Mouse (Mus musculus) retina, embryonic 14.5 days (tissue): ENCODE results near the gene Gse1.

Source experiments
- DNase-seq: peaks from one replicate; pipeline ENCODE4 v3.0.0-alpha.2; 2015; ENCODE audit warnings: low spot score

Gene Gse1

DNA sequence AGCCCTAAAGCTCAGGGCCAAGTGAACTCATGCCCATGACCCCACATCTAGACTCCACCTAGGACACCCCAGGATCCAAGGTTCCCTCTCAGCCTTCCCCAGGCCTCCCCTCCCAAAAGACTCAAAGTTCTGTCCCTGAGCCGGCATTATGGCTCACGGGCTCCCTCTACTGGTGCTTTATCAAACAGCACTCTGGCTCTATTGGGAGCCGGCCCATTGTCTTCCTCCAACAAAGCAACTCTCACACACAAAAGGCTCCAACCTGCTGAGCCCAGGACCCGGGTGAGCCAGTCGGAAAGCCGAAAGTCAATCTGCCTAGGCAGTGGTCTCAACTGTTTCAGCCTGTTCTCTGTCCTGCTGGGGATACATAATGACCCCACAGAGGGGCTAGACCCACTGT, 389.9 kb downstream of the Gse1 start:
- DNase-seq = peak; percentile 94

DNA sequence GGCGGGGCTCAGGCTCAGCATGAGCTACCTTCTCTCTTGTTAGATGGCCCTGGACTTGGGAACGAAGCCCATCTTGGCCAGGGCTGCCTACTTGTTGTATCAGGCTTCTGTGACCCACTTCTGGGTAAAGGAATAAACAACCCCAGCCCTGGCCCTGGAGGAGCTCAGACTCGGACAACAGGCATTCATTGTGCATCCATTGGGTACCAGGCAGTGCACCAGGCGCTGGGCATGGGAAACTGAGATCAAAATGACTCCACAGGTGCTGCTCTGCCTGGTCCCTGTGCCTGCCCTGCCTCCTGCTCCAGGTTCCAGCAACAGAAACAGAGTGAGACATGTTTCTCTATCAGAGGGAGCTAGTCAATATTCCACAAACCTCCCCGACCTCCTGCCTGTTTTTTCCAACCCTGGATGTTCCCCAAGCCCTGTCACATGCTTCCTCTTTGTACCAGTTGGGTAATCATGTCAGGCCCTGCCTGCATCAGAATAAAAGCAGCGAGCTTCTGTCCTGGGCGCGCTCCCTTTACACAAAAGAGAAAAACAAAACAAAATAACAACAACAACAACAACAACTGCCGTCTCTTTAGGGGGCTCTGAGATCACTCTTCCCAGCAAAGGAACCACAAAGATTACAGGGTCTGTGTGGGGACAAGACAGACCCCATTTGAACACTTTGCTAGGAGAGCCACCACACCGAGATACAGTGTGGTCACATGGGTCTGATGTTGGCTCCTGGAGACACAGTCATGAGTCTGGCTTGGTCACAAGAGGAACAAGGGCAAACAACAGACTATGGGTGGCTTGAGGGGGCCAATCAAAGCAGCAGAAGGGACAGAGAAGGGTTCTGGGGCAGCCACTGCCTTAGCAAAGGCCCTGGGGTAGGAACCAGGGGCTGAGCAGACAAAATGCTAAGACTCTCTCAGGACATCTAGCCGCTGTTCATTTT, 391.3 kb downstream of the Gse1 start:
- no peak for DNase-seq

DNA sequence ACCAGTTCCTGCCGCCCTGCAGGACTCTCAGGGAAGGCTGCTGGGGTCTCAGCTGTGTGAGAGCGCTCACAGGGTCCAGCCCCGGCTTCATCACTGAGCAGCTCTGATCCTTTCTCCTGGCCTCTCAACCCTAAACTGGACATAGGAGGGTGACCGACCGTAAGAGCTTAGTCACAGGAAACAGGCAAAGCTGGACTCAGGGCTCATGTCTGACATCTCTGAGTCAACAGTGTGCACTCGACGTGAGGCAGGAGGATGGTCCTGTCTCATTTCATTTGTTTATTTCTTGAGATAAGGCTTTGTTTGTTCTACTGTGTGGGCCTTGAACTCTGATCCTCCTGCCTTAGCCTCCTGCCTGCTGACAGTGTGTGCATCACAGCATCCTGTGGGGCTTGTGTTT, 392.2 kb downstream of the Gse1 start:
- no peak for DNase-seq

DNA sequence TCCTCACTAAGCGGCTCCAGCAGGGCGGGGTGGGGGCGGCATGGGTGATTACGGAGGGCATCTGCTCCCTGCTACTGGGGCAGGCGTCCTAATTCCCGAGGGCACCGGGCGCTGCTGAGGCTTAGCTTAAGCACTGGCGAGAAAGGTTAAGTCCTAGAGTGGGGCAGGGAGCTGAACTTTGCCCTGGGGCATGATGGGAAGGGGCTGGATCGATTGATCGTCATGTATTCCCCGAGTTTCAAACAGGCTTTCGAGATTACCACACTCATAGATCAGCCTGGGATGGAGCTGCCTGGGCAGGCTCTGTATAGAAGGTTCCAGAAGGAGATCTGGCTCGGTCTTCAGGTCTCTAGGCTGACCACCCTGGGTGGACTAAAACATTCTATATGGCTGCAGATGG, 393.9 kb downstream of the Gse1 start:
- peak; percentile 43 for DNase-seq

DNA sequence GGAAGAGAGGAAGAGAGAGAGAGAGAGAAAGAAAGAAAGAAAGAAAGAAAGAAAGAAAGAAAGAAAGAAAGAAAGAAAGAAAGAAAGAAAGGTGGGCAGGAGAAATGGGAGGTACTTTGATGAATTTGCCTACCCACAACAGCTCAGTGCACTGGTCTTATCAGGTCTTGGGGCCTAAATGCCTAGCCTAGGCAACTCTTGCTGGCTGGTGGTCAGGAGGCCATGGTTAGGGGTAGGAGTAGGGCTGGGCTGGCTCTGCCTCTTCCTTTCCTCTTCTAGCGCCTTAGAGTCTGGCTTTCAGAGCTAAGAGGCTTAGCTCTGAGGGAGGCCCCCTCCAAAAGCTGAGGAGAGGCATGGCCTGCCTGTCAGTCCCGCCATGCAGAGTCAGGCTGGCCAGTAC, 395.4 kb downstream of the Gse1 start:
- DNase-seq = no peak

DNA sequence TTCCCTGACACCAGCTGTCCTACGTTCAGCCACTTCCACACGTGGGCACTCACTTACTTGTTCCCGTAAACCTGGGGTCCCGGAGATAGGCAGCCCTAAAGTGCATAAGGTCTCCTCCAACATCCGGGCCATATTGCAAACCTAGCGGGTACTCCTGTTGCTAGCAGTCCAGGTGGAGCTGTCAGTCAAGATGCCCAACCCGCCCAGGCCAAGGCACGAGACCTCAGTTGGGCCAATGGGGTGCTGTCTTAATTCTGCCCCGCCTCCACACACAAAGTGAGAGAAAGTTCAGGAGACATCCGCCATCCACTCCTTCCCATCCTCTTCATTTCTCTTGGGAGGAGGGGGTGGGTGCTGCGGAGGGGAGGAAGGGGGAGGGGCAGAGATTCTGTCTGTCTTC, 398.2 kb downstream of the Gse1 start:
- no peak for DNase-seq

DNA sequence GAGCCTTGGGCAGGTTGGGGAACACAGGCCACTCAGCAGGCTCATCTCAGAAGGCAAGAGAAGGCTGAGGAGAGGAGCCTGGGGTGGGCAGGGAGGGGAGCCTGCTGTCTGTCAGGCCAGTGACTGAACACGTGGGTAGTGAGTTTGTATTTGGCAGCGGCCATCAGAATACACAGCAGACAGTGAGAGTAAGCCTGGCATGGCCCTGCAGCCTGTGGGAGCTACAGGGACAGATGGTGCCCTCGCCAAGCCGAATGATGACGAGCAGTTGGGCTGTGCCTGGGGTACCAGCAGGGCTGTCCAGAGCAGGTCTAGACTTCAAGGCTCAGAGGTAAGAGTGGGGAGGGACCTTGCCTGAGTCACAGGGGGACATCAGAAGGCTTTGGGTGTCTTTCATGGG, 399.0 kb downstream of the Gse1 start:
- DNase-seq = no peak

DNA sequence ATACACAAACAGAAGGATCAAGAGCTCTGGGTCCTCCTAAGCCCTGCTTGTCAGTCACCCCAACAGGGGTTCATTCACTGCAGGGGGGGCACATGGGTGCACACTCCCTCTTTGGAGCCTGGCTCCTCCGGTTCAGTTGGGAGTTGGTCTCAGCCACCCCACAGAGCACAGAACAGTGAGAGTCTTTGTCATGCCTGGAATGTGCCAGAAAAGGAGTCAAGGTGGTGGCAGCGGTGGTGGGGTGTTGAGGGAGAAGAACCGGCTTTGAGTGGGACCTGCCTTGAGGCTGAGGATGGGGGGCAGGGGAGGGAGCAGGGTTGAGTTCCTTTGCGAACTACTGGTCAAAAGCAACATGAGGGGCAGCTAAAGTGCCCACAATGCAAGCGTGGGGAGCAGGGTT, 401.8 kb downstream of the Gse1 start:
- no peak for DNase-seq

DNA sequence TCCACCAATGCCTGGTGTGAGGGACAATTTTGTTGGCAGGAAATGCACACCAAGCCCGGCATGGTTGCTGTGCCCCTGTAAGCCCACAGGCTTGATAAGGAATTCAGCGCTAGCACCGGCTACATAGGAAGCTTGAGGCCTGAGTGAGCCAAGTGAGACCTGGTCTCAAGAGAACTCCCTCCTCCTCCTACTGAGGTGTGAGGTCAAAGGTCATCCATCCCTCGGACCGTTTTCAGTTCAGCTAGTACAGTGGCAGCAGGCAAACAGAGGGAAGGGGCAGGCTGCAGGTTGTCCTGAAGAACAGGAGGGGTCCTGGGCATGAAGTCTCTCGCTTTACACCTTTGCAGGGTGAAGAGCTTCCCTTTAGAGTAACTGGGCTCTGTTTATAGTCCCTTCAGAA, 402.6 kb downstream of the Gse1 start:
- no peak for DNase-seq
